Mouse (Mus musculus): Measurements from ENCODE around the gene Arhgap22. TPM values are rescaled to one million over a fixed set of nuclear protein-coding genes. Genes with fewer than 3 reads are reported as not detected.
A peak's percentile ranks its signal among the peaks of the same experiment; 100 is the strongest.

Gene Arhgap22
- polyA plus RNA-seq, 1 experiment from 2014 or later: 6.7 TPM

DNA sequence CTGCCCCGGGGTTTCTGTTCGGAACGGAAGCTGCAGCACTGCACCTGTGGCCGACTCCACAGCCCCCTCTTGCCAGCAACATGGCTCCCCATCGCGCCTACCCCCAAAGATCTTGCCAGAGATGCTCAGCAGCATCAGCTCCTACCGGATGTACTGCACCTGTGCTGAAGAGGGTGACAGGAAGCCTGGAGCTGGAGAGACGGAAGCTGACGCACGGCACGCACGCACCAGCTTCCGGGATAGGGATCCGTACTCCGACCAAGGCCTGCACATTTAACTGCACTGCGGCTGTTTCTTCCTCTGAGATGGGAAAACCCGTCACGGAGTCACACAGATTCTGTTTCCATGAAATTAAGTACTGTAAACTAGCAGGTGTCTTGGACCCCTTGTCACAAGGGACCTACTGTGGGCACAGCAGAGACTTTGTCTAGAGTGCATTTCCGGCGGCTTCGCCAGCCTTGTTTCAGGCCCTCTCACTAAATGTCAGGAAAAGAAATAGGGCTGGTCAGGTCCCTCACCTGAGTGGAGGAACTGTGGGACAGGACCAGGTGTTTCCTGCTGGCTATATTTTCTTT, 23.9 kb upstream of the Arhgap22 start:
- Histone ChIP-seq H3K9me3 (replicated peaks; ENCODE audit: control insufficient read depth, low read length) (no peaks in the 10 kb centered on the region), H3K27me3 (ENCODE audit: control insufficient read depth, insufficient read depth, low read length) (no peaks in the 10 kb centered on the region), H3K4me1 (ENCODE audit: control insufficient read depth, insufficient read depth, low read length) (no peaks in the 10 kb centered on the region), H3K4me2 (ENCODE audit: low read depth, low read length) (no peak overlapping the region), H3K36me3 (ENCODE audit: control insufficient read depth, insufficient read depth, low read length) (no peaks in the 10 kb centered on the region), H3K4me3 (replicated peaks; ENCODE audit: low read length) (no peak overlapping the region), H3K9ac (ENCODE audit: low read length) (no peak overlapping the region), H3K27ac (ENCODE audit: low read length) (no peak overlapping the region)
- WGBS: 92% methylated on average over 21 of the region's 21 CpGs
- ATAC-seq (ENCODE audit: insufficient read depth, low FRiP score): no peak

DNA sequence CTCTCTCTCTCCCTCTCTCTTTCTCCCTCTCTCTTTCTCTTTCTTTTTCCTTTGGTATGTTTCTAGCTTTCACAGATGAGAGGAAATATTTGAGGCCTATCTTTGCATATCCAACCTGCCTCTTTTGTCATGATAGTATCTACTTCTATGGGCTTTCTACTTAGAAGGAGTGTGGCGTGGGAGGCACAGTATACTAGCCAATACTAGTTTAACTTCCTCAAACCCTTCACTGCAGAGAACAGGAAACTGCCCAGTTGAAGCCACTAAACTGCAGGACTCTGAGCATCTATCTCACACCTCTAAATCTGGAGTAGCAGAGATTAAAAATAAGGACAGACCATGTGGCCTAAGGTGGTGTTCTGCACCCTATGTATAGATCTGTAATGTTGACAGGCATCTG, 23.2 kb upstream of the Arhgap22 start:
- no peaks in the 10 kb centered on the region for H3K4me1 ChIP-seq (ENCODE audit: control insufficient read depth, insufficient read depth, low read length)
- no peaks in the 10 kb centered on the region for H3K27me3 ChIP-seq (ENCODE audit: control insufficient read depth, insufficient read depth, low read length)
- no peaks in the 10 kb centered on the region for H3K36me3 ChIP-seq (ENCODE audit: control insufficient read depth, insufficient read depth, low read length)
- no peak overlapping the region for H3K27ac ChIP-seq (ENCODE audit: low read length)
- H3K9me3 ChIP-seq (replicated peaks; ENCODE audit: control insufficient read depth, low read length): no peaks in the 10 kb centered on the region
- ATAC-seq (ENCODE audit: insufficient read depth, low FRiP score): no peak
- H3K4me2 ChIP-seq (ENCODE audit: low read depth, low read length): no peak overlapping the region
- H3K9ac ChIP-seq (ENCODE audit: low read length): no peak overlapping the region
- 64% methylated on average over 1 of the region's 1 CpGs for WGBS
- H3K4me3 ChIP-seq (replicated peaks; ENCODE audit: low read length): no peak overlapping the region

DNA sequence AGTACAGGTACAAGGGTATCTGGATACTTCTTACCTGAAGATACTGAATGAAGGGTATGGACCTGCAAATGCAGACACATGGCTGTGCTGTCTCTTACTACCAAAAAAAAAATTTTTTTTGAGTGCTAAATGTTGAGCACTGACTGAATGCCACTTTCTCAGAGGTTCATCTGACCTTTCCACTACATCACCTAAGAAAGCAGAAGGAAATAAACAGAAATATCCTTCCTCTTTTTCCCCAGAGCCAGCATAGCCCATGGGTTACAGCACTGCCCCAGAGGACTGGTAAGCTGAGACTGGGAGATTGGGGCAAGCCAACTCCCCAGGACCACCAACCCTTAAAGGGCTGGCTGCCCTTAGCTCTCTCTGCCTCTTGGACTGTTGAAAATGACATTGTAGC, 20.1 kb upstream of the Arhgap22 start:
- no peaks in the 10 kb centered on the region for H3K4me1 ChIP-seq (ENCODE audit: control insufficient read depth, insufficient read depth, low read length)
- no peaks in the 10 kb centered on the region for H3K36me3 ChIP-seq (ENCODE audit: control insufficient read depth, insufficient read depth, low read length)
- H3K4me3 ChIP-seq (replicated peaks; ENCODE audit: low read length): no peak overlapping the region
- H3K27me3 ChIP-seq (ENCODE audit: control insufficient read depth, insufficient read depth, low read length): no peaks in the 10 kb centered on the region
- H3K27ac ChIP-seq (ENCODE audit: low read length): no peak overlapping the region
- no peaks in the 10 kb centered on the region for H3K9me3 ChIP-seq (replicated peaks; ENCODE audit: control insufficient read depth, low read length)
- no peak for ATAC-seq (ENCODE audit: insufficient read depth, low FRiP score)
- H3K4me2 ChIP-seq (ENCODE audit: low read depth, low read length): no peak overlapping the region
- no peak overlapping the region for H3K9ac ChIP-seq (ENCODE audit: low read length)

DNA sequence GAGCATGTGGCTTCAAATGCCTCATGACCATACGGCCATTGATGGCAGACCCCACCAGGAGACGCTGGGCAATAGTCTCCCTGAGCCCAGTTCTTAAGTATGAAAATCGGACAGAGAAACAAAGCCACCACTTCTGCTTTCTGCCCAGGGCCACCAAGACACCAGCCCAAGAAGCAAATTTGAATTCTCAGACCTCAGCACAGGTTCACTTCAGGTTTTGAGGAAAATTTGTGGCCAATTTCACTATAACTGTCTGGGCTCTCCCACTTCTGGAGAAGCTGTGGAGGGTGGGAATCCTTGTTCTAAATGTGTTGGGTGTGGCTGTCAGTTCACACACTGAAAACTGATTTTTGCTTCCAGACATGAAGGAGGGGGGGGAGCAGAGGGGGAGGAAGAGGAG, 19.6 kb upstream of the Arhgap22 start:
- Histone ChIP-seq H3K36me3 (ENCODE audit: control insufficient read depth, insufficient read depth, low read length) (no peaks in the 10 kb centered on the region), H3K9me3 (replicated peaks; ENCODE audit: control insufficient read depth, low read length) (no peaks in the 10 kb centered on the region), H3K4me3 (replicated peaks; ENCODE audit: low read length) (no peak overlapping the region), H3K9ac (ENCODE audit: low read length) (no peak overlapping the region), H3K27me3 (ENCODE audit: control insufficient read depth, insufficient read depth, low read length) (no peaks in the 10 kb centered on the region), H3K4me1 (ENCODE audit: control insufficient read depth, insufficient read depth, low read length) (no peaks in the 10 kb centered on the region), H3K4me2 (ENCODE audit: low read depth, low read length) (no peak overlapping the region), H3K27ac (ENCODE audit: low read length) (no peak overlapping the region)
- WGBS: 68% methylated on average over 3 of the region's 3 CpGs
- no peak for ATAC-seq (ENCODE audit: insufficient read depth, low FRiP score)

DNA sequence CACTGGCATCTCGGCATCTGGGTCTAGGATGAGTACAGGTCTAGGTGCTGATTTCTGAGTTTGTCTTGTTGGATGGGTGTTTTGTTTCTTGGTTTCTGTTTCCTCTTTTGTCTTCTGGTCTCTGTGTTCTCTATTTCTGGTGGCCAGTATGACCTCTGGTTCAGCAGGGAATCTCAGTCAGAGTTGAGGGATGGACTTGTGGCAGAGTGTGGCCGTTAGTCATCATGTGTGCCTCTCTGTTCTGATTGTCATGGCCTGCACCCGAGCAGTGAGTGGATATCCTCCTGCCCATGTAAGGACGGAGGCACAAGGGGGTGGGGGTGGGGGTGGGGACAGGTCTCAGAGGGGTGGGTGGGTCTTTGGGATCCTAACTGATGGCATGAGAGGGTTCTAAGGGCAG, 11.7 kb upstream of the Arhgap22 start:
- Histone ChIP-seq H3K4me1 (ENCODE audit: control insufficient read depth, insufficient read depth, low read length) (no peaks in the 10 kb centered on the region), H3K4me2 (ENCODE audit: low read depth, low read length) (no peak overlapping the region), H3K9me3 (replicated peaks; ENCODE audit: control insufficient read depth, low read length) (no peaks in the 10 kb centered on the region), H3K9ac (ENCODE audit: low read length) (no peak overlapping the region), H3K27ac (ENCODE audit: low read length) (no peak overlapping the region), H3K27me3 (ENCODE audit: control insufficient read depth, insufficient read depth, low read length) (no peaks in the 10 kb centered on the region), H3K4me3 (replicated peaks; ENCODE audit: low read length) (no peak overlapping the region), H3K36me3 (ENCODE audit: control insufficient read depth, insufficient read depth, low read length) (no peaks in the 10 kb centered on the region)
- no peak for ATAC-seq (ENCODE audit: insufficient read depth, low FRiP score)
- WGBS: 74% methylated on average over 4 of the region's 4 CpGs

DNA sequence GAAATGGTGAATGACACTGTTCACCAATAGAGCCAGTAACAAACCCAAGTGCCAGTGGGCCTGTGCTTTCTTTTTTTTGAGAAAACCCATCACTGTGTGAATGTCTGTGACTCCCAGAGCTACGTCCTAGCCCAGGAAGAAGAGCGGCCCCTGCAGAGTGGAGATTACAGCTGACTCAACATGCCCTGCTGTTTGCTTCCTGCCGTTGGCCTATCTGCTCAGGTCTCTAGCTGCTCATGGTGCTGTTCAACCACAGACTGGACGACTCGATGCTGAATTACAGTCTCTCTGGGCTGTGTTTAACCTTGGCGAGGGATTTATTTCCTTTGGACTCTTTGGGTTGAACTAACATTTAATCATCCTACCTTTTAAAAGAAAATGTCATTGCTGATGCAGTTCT, 10.9 kb upstream of the Arhgap22 start:
- H3K9ac ChIP-seq (ENCODE audit: low read length): no peak overlapping the region
- H3K27ac ChIP-seq (ENCODE audit: low read length): no peak overlapping the region
- no peak for ATAC-seq (ENCODE audit: insufficient read depth, low FRiP score)
- no peaks in the 10 kb centered on the region for H3K9me3 ChIP-seq (replicated peaks; ENCODE audit: control insufficient read depth, low read length)
- WGBS: 68% methylated on average over 6 of the region's 6 CpGs
- no peaks in the 10 kb centered on the region for H3K27me3 ChIP-seq (ENCODE audit: control insufficient read depth, insufficient read depth, low read length)
- no peaks in the 10 kb centered on the region for H3K4me1 ChIP-seq (ENCODE audit: control insufficient read depth, insufficient read depth, low read length)
- H3K36me3 ChIP-seq (ENCODE audit: control insufficient read depth, insufficient read depth, low read length): no peaks in the 10 kb centered on the region
- no peak overlapping the region for H3K4me2 ChIP-seq (ENCODE audit: low read depth, low read length)
- H3K4me3 ChIP-seq (replicated peaks; ENCODE audit: low read length): no peak overlapping the region

DNA sequence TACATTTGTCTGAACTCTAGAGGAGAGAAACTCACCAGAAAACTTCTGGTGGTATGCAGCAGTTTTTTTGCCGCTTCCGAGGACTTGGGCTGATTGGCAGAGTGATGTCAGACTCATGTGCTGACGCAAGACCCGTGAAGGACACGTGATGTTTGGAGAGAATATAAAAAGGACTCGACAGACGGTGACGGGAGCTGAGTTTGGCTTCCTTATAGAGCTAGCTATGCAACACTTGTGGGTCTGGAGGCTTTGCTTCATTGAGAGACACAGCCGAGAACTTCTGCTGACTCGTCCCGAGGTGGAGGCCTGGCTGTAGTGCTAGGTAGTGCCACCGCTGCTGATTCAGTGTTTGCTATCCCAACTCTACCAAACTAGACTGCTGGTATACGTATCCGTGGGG, 10.0 kb upstream of the Arhgap22 start:
- Histone ChIP-seq H3K9ac (ENCODE audit: low read length) (no peak overlapping the region), H3K4me1 (ENCODE audit: control insufficient read depth, insufficient read depth, low read length) (no peaks in the 10 kb centered on the region), H3K4me3 (replicated peaks; ENCODE audit: low read length) (no peak overlapping the region), H3K27ac (ENCODE audit: low read length) (no peak overlapping the region), H3K27me3 (ENCODE audit: control insufficient read depth, insufficient read depth, low read length) (no peaks in the 10 kb centered on the region), H3K4me2 (ENCODE audit: low read depth, low read length) (no peak overlapping the region), H3K9me3 (replicated peaks; ENCODE audit: control insufficient read depth, low read length) (no peaks in the 10 kb centered on the region), H3K36me3 (ENCODE audit: control insufficient read depth, insufficient read depth, low read length) (no peaks in the 10 kb centered on the region)
- ATAC-seq (ENCODE audit: insufficient read depth, low FRiP score): no peak
- 84% methylated on average over 14 of the region's 14 CpGs for WGBS

DNA sequence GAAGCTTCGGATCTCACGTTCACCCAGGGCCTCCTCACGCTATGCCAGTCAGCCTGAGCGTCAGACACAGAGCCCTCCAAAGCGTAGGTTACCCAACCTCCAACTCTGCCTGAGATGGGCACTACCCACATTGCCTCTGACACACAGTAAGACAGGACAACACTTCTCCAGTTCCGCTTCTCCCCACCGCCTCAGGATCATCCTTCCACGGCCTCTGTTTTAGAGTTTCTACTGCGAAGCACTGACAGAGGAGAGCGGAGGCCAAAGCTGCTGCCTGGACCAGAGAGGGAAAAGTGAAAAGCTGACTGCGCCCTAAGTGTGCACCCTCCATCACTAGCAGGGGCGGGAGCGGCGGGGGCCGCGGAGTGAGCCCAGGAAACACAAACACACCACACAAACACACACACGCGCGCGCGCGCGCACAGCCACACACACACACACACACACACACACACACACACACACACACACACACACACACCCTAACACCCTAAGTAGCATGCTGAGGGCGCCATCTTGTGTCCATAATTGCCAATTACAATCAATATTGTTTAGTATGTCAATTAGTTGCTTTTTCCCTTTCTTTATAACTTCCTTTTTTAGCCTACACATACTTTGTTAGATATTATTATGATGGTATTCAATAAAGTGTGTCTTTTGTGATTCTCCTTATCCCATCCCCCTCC, 8.4 kb upstream of the Arhgap22 start:
- Histone ChIP-seq H3K27me3 (ENCODE audit: control insufficient read depth, insufficient read depth, low read length) (no peaks in the 10 kb centered on the region), H3K4me2 (ENCODE audit: low read depth, low read length) (peak overlapping the region; percentile 31)

DNA sequence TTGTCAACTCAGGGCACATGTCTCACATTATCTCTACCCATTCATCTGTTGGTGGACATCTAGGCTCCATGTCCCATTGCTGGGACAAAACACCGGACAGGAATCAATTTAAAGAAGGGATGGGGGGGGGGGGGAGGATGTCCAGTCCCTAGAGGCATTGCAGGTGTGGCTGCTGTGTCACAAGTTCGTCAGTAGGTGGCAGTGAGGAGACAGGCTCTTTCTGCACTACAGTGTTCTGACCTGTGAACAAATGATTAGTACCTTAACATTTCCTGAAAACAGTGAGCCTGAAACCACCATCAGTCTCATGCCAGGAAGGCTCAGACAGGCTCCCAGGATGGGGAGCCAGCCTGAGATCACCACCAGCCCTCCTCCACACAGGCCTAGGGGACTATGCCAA, 6.8 kb upstream of the Arhgap22 start:
- Histone ChIP-seq H3K4me3 (replicated peaks; ENCODE audit: low read length) (no peak overlapping the region), H3K4me2 (ENCODE audit: low read depth, low read length) (no peak overlapping the region), H3K9me3 (replicated peaks; ENCODE audit: control insufficient read depth, low read length) (no peaks in the 10 kb centered on the region), H3K27me3 (ENCODE audit: control insufficient read depth, insufficient read depth, low read length) (no peaks in the 10 kb centered on the region), H3K9ac (ENCODE audit: low read length) (no peak overlapping the region), H3K27ac (ENCODE audit: low read length) (no peak overlapping the region), H3K4me1 (ENCODE audit: control insufficient read depth, insufficient read depth, low read length) (no peaks in the 10 kb centered on the region), H3K36me3 (ENCODE audit: control insufficient read depth, insufficient read depth, low read length) (no peaks in the 10 kb centered on the region)
- no peak for ATAC-seq (ENCODE audit: insufficient read depth, low FRiP score)
- WGBS: 11% methylated on average over 2 of the region's 2 CpGs

More for the DNA sequence above, 8.4 kb upstream of the Arhgap22 start:
- no peaks in the 10 kb centered on the region for H3K36me3 ChIP-seq (ENCODE audit: control insufficient read depth, insufficient read depth, low read length)
- ATAC-seq (ENCODE audit: insufficient read depth, low FRiP score): no peak
- H3K9ac ChIP-seq (ENCODE audit: low read length): no peak overlapping the region
- no peak overlapping the region; the same call in 1 of the 2 replicates for H3K4me3 ChIP-seq (replicated peaks; ENCODE audit: low read length)
- H3K27ac ChIP-seq (ENCODE audit: low read length): no peak overlapping the region
- no peaks in the 10 kb centered on the region for H3K4me1 ChIP-seq (ENCODE audit: control insufficient read depth, insufficient read depth, low read length)
- 29% methylated on average over 24 of the region's 24 CpGs for WGBS
- H3K9me3 ChIP-seq (replicated peaks; ENCODE audit: control insufficient read depth, low read length): no peaks in the 10 kb centered on the region
